Mouse (Mus musculus) kidney, embryonic 14.5 days (tissue): ENCODE data around the gene Anks1b. TPM values are rescaled to one million over a fixed set of nuclear protein-coding genes. Genes with fewer than 3 reads are reported as not detected.

Source experiments
- ATAC-seq: fragments of 200-750 bp; cut with Nextera tagmentation; 2 replicates; pipeline ENCODE4 v1.8.0; 2017; ENCODE audit warnings: moderate number of reproducible peaks, mild to moderate bottlenecking, moderate TSS enrichment, moderate library complexity; ENCODE audit not compliant: low FRiP score, low TSS enrichment
- H3K27ac ChIP-seq: fragments of 300-500 bp; sonication (generic); 2 replicates; pipeline ENCODE4 v1.5.1; 2014; ENCODE audit warnings: low read depth, mild to moderate bottlenecking, low read length, moderate library complexity, mixed read lengths
- H3K27me3 ChIP-seq: fragments of 300-500 bp; sonication (generic); 2 replicates; pipeline ENCODE4 v1.6.1; 2014; ENCODE audit warnings: mild to moderate bottlenecking, low read length; ENCODE audit not compliant: control insufficient read depth, insufficient read depth
- H3K36me3 ChIP-seq: fragments of 300-500 bp; sonication (generic); 2 replicates; pipeline ENCODE4 v1.6.1; 2014; ENCODE audit warnings: low read length, mixed read lengths; ENCODE audit not compliant: control insufficient read depth, insufficient read depth
- H3K4me1 ChIP-seq: fragments of 300-500 bp; sonication (generic); 2 replicates; pipeline ENCODE4 v1.6.1; 2014; ENCODE audit warnings: low read length, mixed read lengths; ENCODE audit not compliant: control insufficient read depth, insufficient read depth
- H3K4me2 ChIP-seq: fragments of 300-500 bp; sonication (generic); replicated peaks from 2 replicates; pipeline ENCODE4 v1.6.1; 2014; ENCODE audit warnings: low read depth, mild to moderate bottlenecking, low read length
- H3K4me3 ChIP-seq: fragments of 300-500 bp; sonication (generic); 2 replicates; pipeline ENCODE4 v1.5.1; 2014; ENCODE audit warnings: mild to moderate bottlenecking, low read length
- H3K9ac ChIP-seq: fragments of 300-500 bp; sonication (generic); 2 replicates; pipeline ENCODE4 v1.6.1; 2014; ENCODE audit warnings: low read depth, mild to moderate bottlenecking, low read length, moderate library complexity
- H3K9me3 ChIP-seq: fragments of 300-500 bp; sonication (generic); 2 replicates; pipeline ENCODE4 v1.6.1; 2016; ENCODE audit warnings: low read length; ENCODE audit not compliant: control insufficient read depth
- WGBS: fragments of 180-500 bp; shearing (Covaris S2); extraction: QIAGEN DNeasy Blood & Tissue Kit; methylation state at CpG from one replicate; pipeline ENCODE4 v1.1.7; 2014; 5-methylcytosine and 5-hydroxymethylcytosine counted together
- polyA plus RNA-seq: library from polyadenylated mRNA; unstranded; fragments of >200 nt; fragmentation: Nextera tagmentation; extraction: Ambion mirVana; gene quantifications from 2 replicates; pipeline ENCODE4 v1.2.1, GENCODE M21; 2014

Anks1b gene
- polyA plus RNA-seq, 1 experiment from 2014 or later, result 4.4 TPM

DNA sequence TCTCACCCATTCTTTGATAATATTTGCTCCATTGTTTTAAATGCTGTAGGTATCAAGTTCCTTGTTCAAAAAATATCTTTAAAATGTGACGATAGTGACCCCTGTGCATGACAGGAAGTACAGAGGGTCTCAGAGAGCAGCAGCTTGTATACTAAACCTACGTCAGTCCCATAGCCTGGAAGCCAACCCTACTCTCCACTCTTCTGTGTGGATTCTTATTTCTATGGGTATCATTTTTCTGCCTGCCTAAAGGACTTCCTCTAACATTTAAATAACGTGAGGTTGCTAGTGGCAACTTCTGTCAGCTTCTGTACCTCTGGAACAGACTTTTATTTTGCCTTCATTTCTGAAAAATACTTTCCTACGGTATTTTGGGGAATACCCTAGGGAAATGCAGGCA lies 812.1 kb downstream of the Anks1b start:
- Histone ChIP-seq H3K27me3 (no peaks in the 10 kb centered on the region), H3K9ac (no peak overlapping the region), H3K4me1 (no peaks in the 10 kb centered on the region), H3K9me3 (no peaks in the 10 kb centered on the region), H3K4me3 (no peak overlapping the region), H3K36me3 (no peaks in the 10 kb centered on the region), H3K4me2 (no peak overlapping the region), H3K27ac (no peak overlapping the region)
- 59% methylated on average over 4 of the region's 4 CpGs for WGBS
- ATAC-seq, result no peak

GRCm38 (mm10) chr10:90688153-90688552 lies 814.8 kb downstream of the Anks1b start:
- Histone ChIP-seq H3K27ac (no peak overlapping the region), H3K9ac (no peak overlapping the region), H3K4me2 (no peak overlapping the region), H3K4me3 (no peak overlapping the region), H3K9me3 (no peaks in the 10 kb centered on the region), H3K4me1 (no peaks in the 10 kb centered on the region), H3K27me3 (no peaks in the 10 kb centered on the region), H3K36me3 (no peaks in the 10 kb centered on the region)
- no peak for ATAC-seq
- 75% methylated on average over 5 of the region's 5 CpGs for WGBS

DNA sequence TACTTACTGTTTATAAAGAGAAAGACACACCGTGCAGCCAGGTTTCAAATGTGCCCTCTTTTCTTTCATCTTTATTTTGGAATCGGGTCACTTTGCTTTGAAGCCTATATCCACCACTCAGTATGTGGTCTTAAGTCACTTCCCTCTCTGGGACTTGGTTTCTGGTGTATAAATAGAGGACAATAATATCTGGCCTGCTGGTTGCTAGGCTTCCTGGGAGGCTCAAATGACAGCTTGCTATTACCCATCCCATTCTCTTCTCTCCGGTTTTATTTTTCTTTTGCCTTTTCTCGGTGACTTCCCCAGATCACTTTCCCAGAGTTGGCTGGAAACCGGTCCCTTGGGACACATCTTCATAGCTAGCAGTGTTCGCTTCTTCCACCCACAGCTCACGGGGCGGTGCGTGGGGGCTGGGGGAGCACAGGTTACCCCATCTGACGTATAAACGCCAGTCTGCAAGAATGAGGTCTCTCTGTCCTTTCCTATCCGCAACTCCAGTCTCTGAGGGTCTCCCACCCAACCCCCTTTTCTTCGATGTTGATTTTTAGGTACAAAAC lies 815.5 kb downstream of the Anks1b start:
- H3K4me1 ChIP-seq, result no peaks in the 10 kb centered on the region
- H3K27me3 ChIP-seq, result no peaks in the 10 kb centered on the region
- H3K36me3 ChIP-seq, result no peaks in the 10 kb centered on the region
- H3K4me3 ChIP-seq, result no peak overlapping the region
- H3K27ac ChIP-seq, result no peak overlapping the region
- no peak for ATAC-seq
- no peaks in the 10 kb centered on the region for H3K9me3 ChIP-seq
- no peak overlapping the region for H3K4me2 ChIP-seq
- 47% methylated on average over 13 of the region's 13 CpGs for WGBS
- no peak overlapping the region for H3K9ac ChIP-seq

DNA sequence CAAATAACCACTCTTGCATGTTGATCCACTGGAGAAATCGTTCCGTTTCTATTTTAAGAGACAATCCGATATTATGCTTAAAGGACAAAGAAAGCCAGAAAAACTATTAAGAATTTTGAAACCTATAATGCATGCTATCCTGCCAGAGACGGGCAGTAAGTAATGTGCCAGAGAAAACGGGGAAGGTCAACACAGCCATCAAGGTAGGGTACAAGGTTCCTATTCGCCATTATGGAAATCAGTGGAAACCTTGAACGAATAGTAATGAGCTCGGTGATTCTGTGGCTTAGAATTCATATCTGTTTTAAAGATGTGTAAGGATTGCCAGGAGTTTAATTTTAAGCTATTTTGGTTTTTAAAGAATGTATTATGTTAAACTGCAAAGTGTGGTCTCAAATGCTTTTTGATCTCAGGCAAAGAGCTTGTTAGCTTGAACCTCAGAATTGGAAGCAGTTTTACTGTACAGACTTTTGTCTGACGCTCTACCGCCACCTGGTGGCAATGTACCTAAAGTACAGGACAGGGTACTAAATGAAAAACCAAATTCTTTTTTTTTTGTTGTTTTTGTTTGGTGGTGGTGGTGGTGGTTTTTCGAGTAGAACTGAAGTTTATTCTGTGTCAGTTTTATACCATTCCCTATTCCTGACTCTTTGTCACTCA lies 816.7 kb downstream of the Anks1b start:
- WGBS, result 61% methylated on average over 11 of the region's 11 CpGs
- H3K9ac ChIP-seq, result no peak overlapping the region
- no peak overlapping the region for H3K4me2 ChIP-seq
- no peaks in the 10 kb centered on the region for H3K36me3 ChIP-seq
- no peak overlapping the region for H3K27ac ChIP-seq
- H3K27me3 ChIP-seq, result no peaks in the 10 kb centered on the region
- no peaks in the 10 kb centered on the region for H3K4me1 ChIP-seq
- ATAC-seq, result no peak
- no peak overlapping the region for H3K4me3 ChIP-seq
- no peaks in the 10 kb centered on the region for H3K9me3 ChIP-seq

DNA sequence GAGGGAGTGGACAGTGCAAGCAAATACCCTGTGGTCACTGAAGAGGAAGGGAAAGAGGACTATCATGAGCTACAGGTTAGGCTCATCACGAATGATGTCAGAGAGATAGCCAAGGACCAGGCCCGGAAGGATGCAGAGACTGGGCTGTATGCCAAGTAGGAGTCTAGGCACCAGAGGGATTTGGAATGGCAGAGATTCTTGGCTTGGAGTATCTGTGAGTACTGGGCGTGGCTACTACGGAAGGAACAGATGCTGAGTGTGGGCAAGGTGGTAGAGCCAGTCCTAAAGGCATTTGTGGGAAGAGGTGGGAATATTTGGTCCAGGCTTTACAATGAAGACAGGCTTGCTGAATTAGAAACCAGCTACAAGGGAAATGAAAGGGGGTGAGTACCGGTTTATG lies 823.4 kb downstream of the Anks1b start:
- 81% methylated on average over 5 of the region's 5 CpGs for WGBS

GRCm38 (mm10) chr10:90697413-90697812 lies 824.1 kb downstream of the Anks1b start:
- Histone ChIP-seq H3K27me3 (no peaks in the 10 kb centered on the region), H3K9ac (no peak overlapping the region), H3K36me3 (no peaks in the 10 kb centered on the region), H3K27ac (no peak overlapping the region), H3K4me3 (no peak overlapping the region), H3K4me2 (no peak overlapping the region), H3K9me3 (no peaks in the 10 kb centered on the region), H3K4me1 (0 out of 2 replicates have a peak, but pooled peaks cover 3% of the 10 kb centered on the region)
- WGBS, result 21% methylated on average over 8 of the region's 8 CpGs
- ATAC-seq, result no peak

More for the DNA sequence above, 823.4 kb downstream of the Anks1b start:
- H3K27me3 ChIP-seq, result no peaks in the 10 kb centered on the region
- 0 out of 2 replicates have a peak, but pooled peaks cover 3% of the 10 kb centered on the region for H3K4me1 ChIP-seq
- no peak overlapping the region for H3K9ac ChIP-seq
- no peak overlapping the region for H3K4me2 ChIP-seq
- no peaks in the 10 kb centered on the region for H3K36me3 ChIP-seq
- no peak overlapping the region for H3K4me3 ChIP-seq
- no peaks in the 10 kb centered on the region for H3K9me3 ChIP-seq
- H3K27ac ChIP-seq, result no peak overlapping the region
- no peak for ATAC-seq

DNA sequence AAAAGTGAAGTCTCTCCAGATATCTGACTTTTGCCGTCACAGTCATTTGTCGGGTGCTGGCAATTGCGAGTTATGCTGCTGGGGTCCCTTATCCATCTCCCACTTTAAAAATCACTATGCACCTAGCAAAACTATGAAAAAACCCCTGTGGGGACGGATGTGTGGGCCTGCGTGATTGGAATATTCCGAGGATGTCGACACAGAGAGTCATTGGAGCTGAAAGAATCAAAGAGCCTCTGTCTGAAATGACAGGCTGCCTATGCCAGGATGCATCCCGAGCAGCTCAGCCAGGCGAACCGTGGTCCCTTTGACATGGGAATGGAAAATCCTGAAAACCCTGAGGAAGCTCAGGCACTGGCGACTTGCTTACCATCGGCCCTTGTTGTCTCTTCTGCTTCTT lies 825.9 kb downstream of the Anks1b start:
- no peaks in the 10 kb centered on the region for H3K9me3 ChIP-seq
- 88% methylated on average over 12 of the region's 12 CpGs for WGBS
- H3K4me2 ChIP-seq, result no peak overlapping the region
- ATAC-seq, result no peak
- no peak overlapping the region for H3K27ac ChIP-seq
- no peak overlapping the region for H3K9ac ChIP-seq
- H3K4me1 ChIP-seq, result 0 out of 2 replicates have a peak, but pooled peaks cover 3% of the 10 kb centered on the region
- H3K4me3 ChIP-seq, result no peak overlapping the region
- no peaks in the 10 kb centered on the region for H3K27me3 ChIP-seq
- H3K36me3 ChIP-seq, result no peaks in the 10 kb centered on the region

GRCm38 (mm10) chr10:90704602-90705001 lies 831.3 kb downstream of the Anks1b start:
- 92% methylated on average over 10 of the region's 10 CpGs for WGBS
- no peak for ATAC-seq
- Histone ChIP-seq H3K9me3 (no peaks in the 10 kb centered on the region), H3K36me3 (no peaks in the 10 kb centered on the region), H3K4me1 (no peaks in the 10 kb centered on the region), H3K27me3 (no peaks in the 10 kb centered on the region), H3K27ac (no peak overlapping the region), H3K4me3 (no peak overlapping the region), H3K9ac (no peak overlapping the region), H3K4me2 (no peak overlapping the region)

GRCm38 (mm10) chr10:90708822-90709601 lies 835.7 kb downstream of the Anks1b start:
- H3K27me3 ChIP-seq, result no peaks in the 10 kb centered on the region
- H3K9ac ChIP-seq, result no peak overlapping the region
- 78% methylated on average over 11 of the region's 11 CpGs for WGBS
- no peak overlapping the region for H3K27ac ChIP-seq
- H3K9me3 ChIP-seq, result no peaks in the 10 kb centered on the region
- H3K4me1 ChIP-seq, result no peaks in the 10 kb centered on the region
- no peak overlapping the region for H3K4me2 ChIP-seq
- no peak overlapping the region for H3K4me3 ChIP-seq
- no peaks in the 10 kb centered on the region for H3K36me3 ChIP-seq
- ATAC-seq, result no peak
